Mouse (Mus musculus) limb, embryonic 12.5 days (tissue): ENCODE measurements around the gene D630003M21Rik. TPM values are rescaled to one million over a fixed set of nuclear protein-coding genes. Genes with fewer than 3 reads are reported as not detected.

Source experiments
- ATAC-seq: fragments of 200-750 bp; cut with Nextera tagmentation; 2 replicates; pipeline ENCODE4 v1.8.0; 2017; ENCODE audit warnings: low read depth, moderate TSS enrichment; ENCODE audit not compliant: insufficient number of reproducible peaks, insufficient read depth, low FRiP score, low TSS enrichment
- H3K27ac ChIP-seq: fragments of 300-500 bp; sonication (generic); 2 replicates; pipeline ENCODE4 v1.5.1; 2016; ENCODE audit warnings: mild to moderate bottlenecking, moderate library complexity
- H3K27me3 ChIP-seq: fragments of 300-500 bp; sonication (generic); 2 replicates; pipeline ENCODE4 v1.6.1; 2016; ENCODE audit warnings: mild to moderate bottlenecking, moderate library complexity
- H3K36me3 ChIP-seq: fragments of 300-500 bp; sonication (generic); 2 replicates; pipeline ENCODE4 v1.6.1; 2016; ENCODE audit warnings: mild to moderate bottlenecking, moderate library complexity
- H3K4me1 ChIP-seq: fragments of 300-500 bp; sonication (generic); replicated peaks from 2 replicates; pipeline ENCODE4 v1.6.1; 2016
- H3K4me2 ChIP-seq: fragments of 300-500 bp; sonication (generic); 2 replicates; pipeline ENCODE4 v1.6.1; 2016; ENCODE audit warnings: mild to moderate bottlenecking, moderate library complexity
- H3K4me3 ChIP-seq: fragments of 300-500 bp; sonication (generic); replicated peaks from 2 replicates; pipeline ENCODE4 v1.5.1; 2016; ENCODE audit warnings: mild to moderate bottlenecking
- H3K9ac ChIP-seq: fragments of 300-500 bp; sonication (generic); replicated peaks from 2 replicates; pipeline ENCODE4 v1.6.1; 2016; ENCODE audit warnings: mild to moderate bottlenecking, moderate library complexity
- H3K9me3 ChIP-seq: fragments of 300-500 bp; sonication (generic); 2 replicates; pipeline ENCODE4 v1.6.1; 2016; ENCODE audit warnings: mild to moderate bottlenecking, moderate library complexity
- WGBS: fragments of 180-500 bp; shearing (Covaris S2); methylation state at CpG from one replicate; pipeline ENCODE4 v1.1.7; 2016; 5-methylcytosine and 5-hydroxymethylcytosine counted together
- polyA plus RNA-seq: library from polyadenylated mRNA; unstranded; fragments of >200 nt; fragmentation: Nextera tagmentation; extraction: Ambion mirVana; gene quantifications from 2 replicates; pipeline ENCODE4 v1.2.1, GENCODE M21; 2016

Gene D630003M21Rik
- polyA plus RNA-seq, 1 experiment from 2014 or later = 10.2 TPM

- ATAC-seq = no peak
- no peak overlapping the region for H3K9ac ChIP-seq
- H3K36me3 ChIP-seq = no peaks in the 10 kb centered on the region
- WGBS = 6% methylated on average over 5 of the region's 5 CpGs
- H3K9me3 ChIP-seq = no peaks in the 10 kb centered on the region
- peaks cover 23% of the 10 kb centered on the region for H3K4me1 ChIP-seq
- no peak overlapping the region; the same call in 1 of the 2 replicates for H3K4me2 ChIP-seq
- H3K27ac ChIP-seq = no peak overlapping the region
- H3K4me3 ChIP-seq = no peak overlapping the region
- 0 out of 2 replicates have a peak, but pooled peaks cover 8% of the 10 kb centered on the region for H3K27me3 ChIP-seq
These were observed 27.9 kb upstream of the D630003M21Rik start for GRCm38 (mm10) chr2:158256894-158257293.

- no peak overlapping the region for H3K9ac ChIP-seq
- H3K4me3 ChIP-seq = no peak overlapping the region
- peaks cover 2% of the 10 kb centered on the region; the same call in 1 of the 2 replicates for H3K27me3 ChIP-seq
- no peak for ATAC-seq
- 84% methylated on average over 5 of the region's 5 CpGs for WGBS
- H3K27ac ChIP-seq = no peak overlapping the region
- peaks cover 23% of the 10 kb centered on the region for H3K4me1 ChIP-seq
- no peak overlapping the region for H3K4me2 ChIP-seq
- 0 out of 2 replicates have a peak, but pooled peaks cover 2% of the 10 kb centered on the region for H3K9me3 ChIP-seq
- no peaks in the 10 kb centered on the region for H3K36me3 ChIP-seq
These were observed 24.8 kb upstream of the D630003M21Rik start for GRCm38 (mm10) chr2:158253806-158254205.

GRCm38 (mm10) chr2:158250558-158250957 lies 21.5 kb upstream of the D630003M21Rik start:
- 78% methylated on average over 4 of the region's 4 CpGs for WGBS
- no peak for ATAC-seq
- Histone ChIP-seq H3K36me3 (no peaks in the 10 kb centered on the region), H3K9ac (no peak overlapping the region), H3K27me3 (peaks cover 2% of the 10 kb centered on the region; the same call in 1 of the 2 replicates), H3K27ac (no peak overlapping the region), H3K4me2 (no peak overlapping the region), H3K9me3 (0 out of 2 replicates have a peak, but pooled peaks cover 3% of the 10 kb centered on the region), H3K4me3 (no peak overlapping the region), H3K4me1 (no peaks in the 10 kb centered on the region)

- Histone ChIP-seq H3K27ac (no peak overlapping the region), H3K9me3 (0 out of 2 replicates have a peak, but pooled peaks cover 3% of the 10 kb centered on the region), H3K4me3 (no peak overlapping the region), H3K27me3 (peaks cover 2% of the 10 kb centered on the region; the same call in 1 of the 2 replicates), H3K4me2 (no peak overlapping the region), H3K36me3 (no peaks in the 10 kb centered on the region), H3K9ac (no peak overlapping the region), H3K4me1 (no peaks in the 10 kb centered on the region)
- 81% methylated on average over 7 of the region's 7 CpGs for WGBS
- no peak for ATAC-seq
These were observed 19.3 kb upstream of the D630003M21Rik start for GRCm38 (mm10) chr2:158248318-158248717.

- Histone ChIP-seq H3K9me3 (0 out of 2 replicates have a peak, but pooled peaks cover 3% of the 10 kb centered on the region), H3K27me3 (peaks cover 2% of the 10 kb centered on the region), H3K9ac (no peak overlapping the region), H3K36me3 (no peaks in the 10 kb centered on the region), H3K4me3 (no peak overlapping the region), H3K4me2 (no peak overlapping the region), H3K27ac (no peak overlapping the region), H3K4me1 (no peaks in the 10 kb centered on the region)
- ATAC-seq = no peak
- 85% methylated on average over 6 of the region's 6 CpGs for WGBS
These were observed 18.8 kb upstream of the D630003M21Rik start for GRCm38 (mm10) chr2:158247852-158248251.

- no peak for ATAC-seq
- peaks cover 2% of the 10 kb centered on the region for H3K27me3 ChIP-seq
- H3K36me3 ChIP-seq = no peaks in the 10 kb centered on the region
- H3K4me2 ChIP-seq = no peak overlapping the region
- no peak overlapping the region for H3K4me3 ChIP-seq
- H3K9ac ChIP-seq = no peak overlapping the region
- no peaks in the 10 kb centered on the region for H3K4me1 ChIP-seq
- 0 out of 2 replicates have a peak, but pooled peaks cover 3% of the 10 kb centered on the region for H3K9me3 ChIP-seq
- no peak overlapping the region for H3K27ac ChIP-seq
- 82% methylated on average over 4 of the region's 4 CpGs for WGBS
These were observed 16.2 kb upstream of the D630003M21Rik start for GRCm38 (mm10) chr2:158245072-158245817.

GRCm38 (mm10) chr2:158243129-158243870 lies 14.3 kb upstream of the D630003M21Rik start:
- Histone ChIP-seq H3K4me1 (no peaks in the 10 kb centered on the region), H3K9me3 (no peaks in the 10 kb centered on the region), H3K4me2 (no peak overlapping the region), H3K27me3 (no peaks in the 10 kb centered on the region; the same call in none of the 2 replicates), H3K4me3 (no peak overlapping the region), H3K27ac (no peak overlapping the region), H3K36me3 (no peaks in the 10 kb centered on the region), H3K9ac (no peak overlapping the region)
- WGBS = 79% methylated on average over 18 of the region's 18 CpGs
- ATAC-seq = no peak

- H3K4me2 ChIP-seq = no peak overlapping the region
- no peak for ATAC-seq
- H3K4me1 ChIP-seq = no peaks in the 10 kb centered on the region
- H3K27ac ChIP-seq = no peak overlapping the region
- H3K9ac ChIP-seq = no peak overlapping the region
- no peak overlapping the region for H3K4me3 ChIP-seq
- H3K36me3 ChIP-seq = no peaks in the 10 kb centered on the region
- no peaks in the 10 kb centered on the region for H3K9me3 ChIP-seq
- no peaks in the 10 kb centered on the region; the same call in none of the 2 replicates for H3K27me3 ChIP-seq
- WGBS = 86% methylated on average over 18 of the region's 18 CpGs
These were observed 13.3 kb upstream of the D630003M21Rik start for GRCm38 (mm10) chr2:158242170-158242896.

GRCm38 (mm10) chr2:158241126-158241738 lies 12.2 kb upstream of the D630003M21Rik start:
- Histone ChIP-seq H3K27me3 (no peaks in the 10 kb centered on the region; the same call in none of the 2 replicates), H3K9me3 (0 out of 2 replicates have a peak, but pooled peaks cover 4% of the 10 kb centered on the region), H3K4me1 (no peaks in the 10 kb centered on the region), H3K27ac (no peak overlapping the region), H3K4me2 (no peak overlapping the region), H3K9ac (no peak overlapping the region), H3K36me3 (no peaks in the 10 kb centered on the region), H3K4me3 (no peak overlapping the region)
- WGBS = 78% methylated on average over 5 of the region's 5 CpGs
- no peak for ATAC-seq

- Histone ChIP-seq H3K9ac (no peak overlapping the region), H3K4me3 (no peak overlapping the region), H3K27me3 (no peaks in the 10 kb centered on the region; the same call in none of the 2 replicates), H3K36me3 (no peaks in the 10 kb centered on the region), H3K4me1 (no peaks in the 10 kb centered on the region), H3K9me3 (0 out of 2 replicates have a peak, but pooled peaks cover 4% of the 10 kb centered on the region), H3K4me2 (no peak overlapping the region), H3K27ac (no peak overlapping the region)
- no peak for ATAC-seq
- WGBS = 89% methylated on average over 5 of the region's 5 CpGs
These were observed 9.1 kb upstream of the D630003M21Rik start for GRCm38 (mm10) chr2:158238101-158238500.
